8 mouse cellular contexts compared by ENCODE assay signal in genomic region chr7:90028888-90029547, GRCm38 (mm10). TPM values are rescaled to one million over a fixed set of nuclear protein-coding genes. Genes with fewer than 3 reads are reported as not detected.
DNase-seq lines count a peak whose midpoint lies in the region; ATAC-seq and TF ChIP-seq lines count a peak whose summit lies in the region.

No protein-coding gene starts in this region.

- H3K9me3 ChIP-seq in embryonic facial prominence, embryonic 10.5 days = no peaks in the 10 kb centered on the region
- H3K9me3 ChIP-seq in heart, embryonic 11.5 days (replicated peaks; ENCODE audit: control insufficient read depth, low read length) = no peaks in the 10 kb centered on the region
- H3K9me3 ChIP-seq in liver, postnatal 0 days (ENCODE audit: low read length) = no peaks in the 10 kb centered on the region

- WGBS in embryonic facial prominence, embryonic 10.5 days = 21% methylated on average over 8 of the region's 8 CpGs
- WGBS in heart, embryonic 11.5 days (ENCODE audit: insufficient replicate concordance) = 17% methylated on average over 8 of the region's 8 CpGs
- WGBS in liver, postnatal 0 days (ENCODE audit: insufficient replicate concordance) = 15% methylated on average over 8 of the region's 8 CpGs

- peaks cover 26% of the 10 kb centered on the region for H3K4me1 ChIP-seq in embryonic facial prominence, embryonic 10.5 days
- peaks cover 22% of the 10 kb centered on the region for H3K4me1 ChIP-seq in heart, embryonic 11.5 days (ENCODE audit: control insufficient read depth, insufficient read depth, low read length)
- H3K4me1 ChIP-seq in liver, postnatal 0 days (ENCODE audit: insufficient read depth) = peaks cover 44% of the 10 kb centered on the region

- H3K4me2 ChIP-seq in heart, embryonic 11.5 days = peak overlapping the region; percentile 37
- H3K4me2 ChIP-seq in liver, postnatal 0 days (ENCODE audit: low read depth, low read length) = peak overlapping the region; percentile 33; the same call in 1 of the 2 replicates

- no peak for TF ChIP-seq CTCF in liver, postnatal 0 days (IDR thresholded peaks at IDR 0.05; ENCODE audit: low read depth)

- peak overlapping the region; percentile 72 for H3K27ac ChIP-seq in embryonic facial prominence, embryonic 10.5 days (replicated peaks)
- H3K27ac ChIP-seq in heart, embryonic 11.5 days (ENCODE audit: low read depth, low read length) = peak overlapping the region; percentile 47; the same call in 1 of the 2 replicates
- H3K27ac ChIP-seq in liver, postnatal 0 days (ENCODE audit: low read depth) = peak overlapping the region; percentile 87

- no peaks in the 10 kb centered on the region for H3K27me3 ChIP-seq in embryonic facial prominence, embryonic 10.5 days (replicated peaks; ENCODE audit: low read depth, poor library complexity, severe bottlenecking)
- no peaks in the 10 kb centered on the region for H3K27me3 ChIP-seq in heart, embryonic 11.5 days (ENCODE audit: control insufficient read depth, insufficient read depth, low read length)
- no peaks in the 10 kb centered on the region for H3K27me3 ChIP-seq in liver, postnatal 0 days (ENCODE audit: insufficient read depth, low read length)

- no peaks in the 10 kb centered on the region for H3K36me3 ChIP-seq in embryonic facial prominence, embryonic 10.5 days (replicated peaks)
- H3K36me3 ChIP-seq in heart, embryonic 11.5 days (ENCODE audit: control insufficient read depth, insufficient read depth, low read length) = no peaks in the 10 kb centered on the region
- no peaks in the 10 kb centered on the region for H3K36me3 ChIP-seq in liver, postnatal 0 days (replicated peaks; ENCODE audit: insufficient read depth, low read length)

- no peak for ATAC-seq in heart, embryonic 11.5 days (replicated peaks; ENCODE audit: insufficient number of reproducible peaks, low FRiP score, low TSS enrichment)
- no peak for ATAC-seq in liver, postnatal 0 days

- H3K9ac ChIP-seq in heart, embryonic 11.5 days (ENCODE audit: low read depth, low read length) = no peak overlapping the region
- H3K9ac ChIP-seq in liver, postnatal 0 days (replicated peaks) = peak overlapping the region; percentile 31

- TF ChIP-seq EP300 in liver, postnatal 0 days (IDR thresholded peaks at IDR 0.05; ENCODE audit: low read depth) = no peak

- H3K4me3 ChIP-seq in embryonic facial prominence, embryonic 10.5 days = peak overlapping the region; percentile 21; the same call in 1 of the 2 replicates
- H3K4me3 ChIP-seq in heart, embryonic 11.5 days (ENCODE audit: low read depth, low read length) = no peak overlapping the region
- H3K4me3 ChIP-seq in liver, postnatal 0 days (ENCODE audit: low read depth, low read length) = no peak overlapping the region

- DNase-seq in spleen, postnatal 36 days (ENCODE audit: low spot score in 2 of 2) = peak; percentile 29 to 50
- DNase-seq in spleen, postnatal 14 days (ENCODE audit: low spot score in 2 of 2) = no peak
- DNase-seq in embryonic facial prominence, embryonic 10.5 days (ENCODE audit: low spot score) = peak; percentile 51
- peak; percentile 73 to 74 for DNase-seq in layer of hippocampus, adult 8-10 months (ENCODE audit: low spot score in 2 of 2)
- DNase-seq in liver, postnatal 0 days = no peak
- DNase-seq in right cerebral cortex, postnatal 14 days = peak; percentile 47
- DNase-seq in spleen, adult 12 weeks (ENCODE audit: low spot score) = no peak

RNA-seq across cellular contexts. Expression of gene Eed, which starts 48.2 kb away (rescaled TPM):
- polyA plus RNA-seq in embryonic facial prominence, embryonic 10.5 days (2016; fragmentation: Nextera tagmentation; extraction: Ambion mirVana) = 89.6 and 89.7 TPM in 2 replicates
- polyA plus RNA-seq in heart, embryonic 11.5 days (2014; fragmentation: Nextera tagmentation; extraction: Ambion mirVana) = 49.7 and 52.7 TPM in 2 replicates
- total RNA-seq in layer of hippocampus, adult 8-10 months (2022) = 10 to 100 TPM; 28.4 to 37.7 (median 34.0) TPM
- polyA plus RNA-seq in liver, postnatal 0 days (2015; fragmentation: Nextera tagmentation; extraction: Ambion mirVana) = 22.3 and 28.3 TPM in 2 replicates

Comparison
In these comparisons a context has a peak if more than half of its experiments do, and no peak if none do; other contexts are left out.
1. DNase-seq: peak in spleen, postnatal 36 days (2 of 2), embryonic facial prominence, embryonic 10.5 days (single experiment), layer of hippocampus, adult 8-10 months (2 of 2) and right cerebral cortex, postnatal 14 days (single experiment); none in spleen, postnatal 14 days (0 of 2), liver, postnatal 0 days (single experiment) and spleen, adult 12 weeks (single experiment).
2. Peak in every context shown above with its lines, with median percentiles within 50 percentile points of each other: H3K27ac ChIP-seq.